Mouse (Mus musculus): ENCODE results near the gene Gm17455. TPM values are rescaled to one million over a fixed set of nuclear protein-coding genes. Genes with fewer than 3 reads are reported as not detected.
A peak's percentile ranks its signal among the peaks of the same experiment; 100 is the strongest.

Gene Gm17455
- total RNA-seq (2021) = not detected
- long read RNA-seq, experiment 1 = 0 reads
- long read RNA-seq, experiment 2 = 0 reads

GRCm38 (mm10) chr10:60399449-60399848 lies at the start of gene Gm17455:
TSS of gene Gm17455 (plus strand) at chr10:60399726.
- no peak for DNase-seq (ENCODE audit: low spot score in 2 of 2)

- no peak for DNase-seq (ENCODE audit: low spot score in 2 of 2)
Measured at GRCm38 (mm10) chr10:60350077-60350804, 49.3 kb upstream of the Gm17455 start.

GRCm38 (mm10) chr10:60350805-60351167 lies 48.7 kb upstream of the Gm17455 start:
- peak; percentile 82 to 84 for DNase-seq (ENCODE audit: low spot score in 2 of 2)

GRCm38 (mm10) chr10:60351248-60351647 lies 48.3 kb upstream of the Gm17455 start:
- DNase-seq (ENCODE audit: low spot score in 2 of 2) = no peak

GRCm38 (mm10) chr10:60351761-60352455 lies 47.6 kb upstream of the Gm17455 start:
- no peak for DNase-seq (ENCODE audit: low spot score in 2 of 2)

- no peak for DNase-seq (ENCODE audit: low spot score in 2 of 2)
Measured at GRCm38 (mm10) chr10:60353241-60354002, 46.1 kb upstream of the Gm17455 start.

GRCm38 (mm10) chr10:60354003-60354325 lies 45.6 kb upstream of the Gm17455 start:
- DNase-seq (ENCODE audit: low spot score in 2 of 2) = no peak

GRCm38 (mm10) chr10:60354881-60355677 lies 44.4 kb upstream of the Gm17455 start:
- DNase-seq (ENCODE audit: low spot score in 2 of 2) = no peak

GRCm38 (mm10) chr10:60357441-60357840 lies 42.1 kb upstream of the Gm17455 start:
- DNase-seq (ENCODE audit: low spot score in 2 of 2) = no peak

GRCm38 (mm10) chr10:60357901-60358300 lies 41.6 kb upstream of the Gm17455 start:
- DNase-seq (ENCODE audit: low spot score in 2 of 2) = no peak

GRCm38 (mm10) chr10:60358776-60359175 lies 40.8 kb upstream of the Gm17455 start:
- DNase-seq (ENCODE audit: low spot score in 2 of 2) = no peak

GRCm38 (mm10) chr10:60361615-60362309 lies 37.8 kb upstream of the Gm17455 start:
- no peak for DNase-seq (ENCODE audit: low spot score in 2 of 2)

- DNase-seq (ENCODE audit: low spot score in 2 of 2) = no peak
Measured at GRCm38 (mm10) chr10:60362310-60362628, 37.3 kb upstream of the Gm17455 start.

GRCm38 (mm10) chr10:60363426-60363825 lies 36.1 kb upstream of the Gm17455 start:
- DNase-seq (ENCODE audit: low spot score in 2 of 2) = no peak

GRCm38 (mm10) chr10:60367145-60367544 lies 32.4 kb upstream of the Gm17455 start:
- no peak for DNase-seq (ENCODE audit: low spot score in 2 of 2)

GRCm38 (mm10) chr10:60367904-60368303 lies 31.6 kb upstream of the Gm17455 start:
- no peak for DNase-seq (ENCODE audit: low spot score in 2 of 2)

- no peak for DNase-seq (ENCODE audit: low spot score in 2 of 2)
Measured at GRCm38 (mm10) chr10:60369405-60369804, 30.1 kb upstream of the Gm17455 start.

- DNase-seq (ENCODE audit: low spot score in 2 of 2) = no peak
Measured at GRCm38 (mm10) chr10:60370098-60370497, 29.4 kb upstream of the Gm17455 start.

GRCm38 (mm10) chr10:60370601-60371061 lies 28.9 kb upstream of the Gm17455 start:
- DNase-seq (ENCODE audit: low spot score in 2 of 2) = no peak

GRCm38 (mm10) chr10:60371596-60372386 lies 27.7 kb upstream of the Gm17455 start:
- DNase-seq (ENCODE audit: low spot score in 2 of 2) = no peak
